Mouse (Mus musculus) lung, postnatal 14 days (tissue): Measurements from ENCODE around the gene Terb2.
A peak's percentile ranks its signal among the peaks of the same experiment; 100 is the strongest.

ENCODE experiments used
- DNase-seq: peaks from one replicate; pipeline ENCODE4 v3.0.0; 2021

Terb2 gene

GRCm38 (mm10) chr2:122233759-122234557 is 47.9 kb downstream of the Terb2 start:
- DNase-seq = peak; percentile 21

DNA sequence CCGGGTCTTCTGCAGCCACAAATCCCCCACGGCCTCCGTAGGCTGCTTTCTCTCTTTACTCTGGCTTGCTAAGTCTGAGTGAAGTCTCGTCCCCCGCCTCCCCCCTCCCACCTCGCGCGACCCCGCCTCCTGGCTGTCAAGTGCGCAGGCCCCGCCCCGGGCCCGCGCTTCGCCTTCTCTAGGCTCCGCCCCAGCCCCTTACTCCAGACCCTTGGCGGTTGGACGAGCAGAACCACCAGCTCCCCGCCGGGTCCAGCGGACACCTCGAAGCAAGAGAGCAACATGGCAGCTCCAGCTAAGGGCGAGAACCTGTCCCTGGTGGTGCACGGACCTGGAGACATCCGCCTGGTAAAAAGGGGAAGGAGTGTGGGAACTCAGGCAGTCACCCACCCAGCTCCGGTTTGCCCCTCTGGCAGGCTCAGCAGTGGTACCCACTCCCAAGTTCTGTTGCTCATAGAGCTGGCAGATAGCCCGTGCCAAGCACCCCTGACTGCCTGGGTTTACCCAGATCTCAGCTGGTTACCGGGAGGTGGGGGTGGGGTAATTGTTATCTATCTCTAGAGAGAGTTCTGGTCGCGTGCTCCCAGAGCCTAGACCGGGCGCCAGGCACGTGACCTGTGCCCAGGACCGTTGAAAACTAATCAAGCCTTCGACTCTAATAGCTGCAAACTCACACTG is 48.7 kb downstream of the Terb2 start, which contains the start of gene Sord:
Sord (plus strand) TSS at position 139 of the 678 bp plus-strand sequence.
- peak; percentile 73 for DNase-seq

- DNase-seq = no peak
Observed at GRCm38 (mm10) chr2:122235425-122235824, 49.4 kb downstream of the Terb2 start.

- no peak for DNase-seq
Observed at GRCm38 (mm10) chr2:122236321-122236720, 50.2 kb downstream of the Terb2 start.

- no peak for DNase-seq
Observed at GRCm38 (mm10) chr2:122237891-122238470, 51.9 kb downstream of the Terb2 start.

GRCm38 (mm10) chr2:122240735-122241134 is 54.7 kb downstream of the Terb2 start:
- DNase-seq = no peak

DNA sequence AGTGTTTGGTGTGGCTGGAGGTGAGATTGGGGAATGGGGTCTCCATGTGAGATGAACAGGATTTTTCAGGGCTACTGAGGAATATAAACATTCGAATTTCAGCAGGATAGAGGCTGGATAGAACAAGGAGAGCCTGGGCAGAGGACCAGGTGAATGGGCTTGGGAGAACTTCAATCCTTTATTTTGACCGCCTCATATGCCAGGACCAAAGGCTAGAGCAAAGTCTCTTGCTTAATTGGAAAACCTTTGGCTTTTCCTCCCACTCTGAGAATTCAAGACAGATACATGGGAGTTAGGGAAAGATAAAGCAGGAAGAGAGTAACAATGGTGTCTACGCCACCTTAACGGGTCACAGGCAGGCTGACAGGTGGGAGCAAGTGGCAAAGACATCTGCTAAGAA is 55.2 kb downstream of the Terb2 start:
- DNase-seq = no peak

DNA sequence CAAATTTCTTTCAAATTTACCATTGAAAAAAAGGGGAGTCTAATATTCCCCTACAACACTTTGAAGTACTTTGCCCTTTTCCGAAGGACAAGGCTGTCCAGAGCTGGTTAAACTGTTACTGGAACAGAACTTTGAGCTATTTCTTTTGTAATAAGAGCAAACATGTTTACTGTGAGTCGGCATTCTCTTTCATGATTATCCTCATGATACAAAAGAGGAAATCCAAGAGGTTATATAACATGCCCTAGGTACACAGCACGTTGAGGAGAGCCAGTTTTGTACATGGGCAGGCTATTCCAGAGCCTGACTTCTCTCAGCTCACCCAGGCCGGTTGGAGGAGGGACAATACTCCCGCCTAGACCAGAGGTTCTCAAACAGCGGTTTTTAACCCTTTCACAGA is 55.9 kb downstream of the Terb2 start:
- DNase-seq = no peak

- DNase-seq = peak; percentile 76
Observed at GRCm38 (mm10) chr2:122243671-122244131, 57.6 kb downstream of the Terb2 start.

- no peak for DNase-seq
Observed at GRCm38 (mm10) chr2:122247786-122248185, 61.7 kb downstream of the Terb2 start.

GRCm38 (mm10) chr2:122255997-122256396 is 69.9 kb downstream of the Terb2 start:
- DNase-seq = no peak
